Mouse (Mus musculus) MEL (cell line): ENCODE results near the gene Spef2. TPM values are rescaled to one million over a fixed set of nuclear protein-coding genes. Genes with fewer than 3 reads are reported as not detected.
"Not testable (repeated sequence)": the region's sequence is repeated elsewhere in the genome, so short reads cannot be mapped to it uniquely, and the experiment has no call there.

Experiments
- DNase-seq: peaks from one replicate; pipeline ENCODE4 v3.0.0; 2011; ENCODE audit warnings: low read depth, low spot score
- H3K27ac ChIP-seq: 2 replicates; pipeline ENCODE4 v1.5.1; 2012; ENCODE audit warnings: low read depth, mild to moderate bottlenecking, control low read depth, low read length, moderate library complexity; ENCODE audit not compliant: control insufficient read depth
- H3K27me3 ChIP-seq, 2 experiments: fragments of 150-350 bp in 1 of 2; sonication (generic) in 1 of 2; 2 replicates each; pipeline ENCODE4 v1.6.1; 2012; ENCODE audit warnings: low read length in 2 of 2, mild to moderate bottlenecking in 2 of 2, improper control_type of control experiment in 1 of 2, moderate library complexity in 1 of 2; ENCODE audit not compliant: insufficient read depth in 2 of 2, control insufficient read depth in 1 of 2
- H3K36me3 ChIP-seq, 2 experiments: 2 replicates each; pipeline ENCODE4 v1.6.1; 2012 to 2014; ENCODE audit warnings: low read length in 2 of 2, improper control_type of control experiment in 1 of 2, inconsistent platforms in 1 of 2, mild to moderate bottlenecking in 1 of 2; ENCODE audit not compliant: insufficient read depth in 2 of 2, control insufficient read depth in 1 of 2
- H3K4me1 ChIP-seq, 2 experiments: fragments of 150-350 bp in 1 of 2; sonication (generic) in 1 of 2; 2 replicates each; pipeline ENCODE4 v1.6.1; 2012; ENCODE audit warnings: low read length in 2 of 2, improper control_type of control experiment in 1 of 2, mild to moderate bottlenecking in 1 of 2; ENCODE audit not compliant: insufficient read depth in 2 of 2, control insufficient read depth in 1 of 2
- H3K4me3 ChIP-seq, 2 experiments: fragments of 150-350 bp in 1 of 2; sonication (generic) in 1 of 2; 2 replicates each; pipeline ENCODE4 v1.5.1; 2012; ENCODE audit warnings: low read depth in 2 of 2, low read length in 2 of 2, mild to moderate bottlenecking in 2 of 2, moderate library complexity in 2 of 2, control low read depth in 1 of 2, improper control_type of control experiment in 1 of 2; ENCODE audit not compliant: control insufficient read depth in 1 of 2, insufficient read depth in 1 of 2
- H3K79me2 ChIP-seq: 2 replicates; pipeline ENCODE4 v1.6.1; 2012; ENCODE audit warnings: mild to moderate bottlenecking, low read length, moderate library complexity; ENCODE audit not compliant: control insufficient read depth, poor library complexity, insufficient read depth
- H3K9ac ChIP-seq: 2 replicates; pipeline ENCODE4 v1.6.1; 2012; ENCODE audit warnings: low read depth, mild to moderate bottlenecking, control low read depth, low read length, moderate library complexity; ENCODE audit not compliant: control insufficient read depth, poor library complexity, severe bottlenecking
- H3K9me3 ChIP-seq: fragments of 150-350 bp; sonication (generic); replicated peaks from 2 replicates; pipeline ENCODE4 v1.6.1; 2012; ENCODE audit warnings: mild to moderate bottlenecking, low read length, improper control_type of control experiment, moderate library complexity; ENCODE audit not compliant: insufficient read depth
- BHLHE40 ChIP-seq: IDR thresholded peaks from 2 replicates; pipeline ENCODE4 v1.6.1; 2012; ENCODE audit warnings: low read depth, mild to moderate bottlenecking, inconsistent platforms, low read length, improper control_type of control experiment, borderline replicate concordance
- CHD2 ChIP-seq: IDR thresholded peaks from 2 replicates; pipeline ENCODE4 v1.6.1; 2011; ENCODE audit warnings: low read length, improper control_type of control experiment
- ELF1 ChIP-seq: IDR thresholded peaks from 2 replicates; pipeline ENCODE4 v1.6.1; 2014; ENCODE audit warnings: low read depth, mild to moderate bottlenecking, inconsistent platforms, low read length, improper control_type of control experiment, moderate library complexity
- EP300 ChIP-seq, 2 experiments: IDR thresholded peaks; 2 replicates each; pipeline ENCODE4 v1.6.1; 2011; ENCODE audit warnings: improper control_type of control experiment in 2 of 2, low read length in 2 of 2, low read depth in 1 of 2, mild to moderate bottlenecking in 1 of 2
- ETS1 ChIP-seq: IDR thresholded peaks from 2 replicates; pipeline ENCODE4 v1.6.1; 2012; ENCODE audit warnings: low read depth, mild to moderate bottlenecking, inconsistent platforms, low read length, improper control_type of control experiment, moderate library complexity
- GATA1 ChIP-seq: IDR thresholded peaks from 2 replicates; pipeline ENCODE4 v1.6.1; 2011; ENCODE audit warnings: low read depth, low read length, improper control_type of control experiment
- KAT2A ChIP-seq: conservative IDR thresholded peaks from 2 replicates; pipeline ENCODE4 v1.6.1; 2012; ENCODE audit warnings: low read depth, low read length, improper control_type of control experiment, inconsistent platforms
- POLR2AphosphoS2 ChIP-seq: IDR thresholded peaks from 2 replicates; pipeline ENCODE4 v1.6.1; 2011; ENCODE audit warnings: low read length, improper control_type of control experiment
- POLR2AphosphoS5 ChIP-seq: IDR thresholded peaks from 2 replicates; pipeline ENCODE4 v1.6.1; 2012; ENCODE audit warnings: low read depth, borderline replicate concordance, mild to moderate bottlenecking, inconsistent platforms, low read length, moderate library complexity, mixed read lengths
- SIN3A ChIP-seq: IDR thresholded peaks from 2 replicates; pipeline ENCODE4 v1.6.1; 2012; ENCODE audit warnings: low read length, improper control_type of control experiment, inconsistent platforms
- TBP ChIP-seq: IDR thresholded peaks from 2 replicates; pipeline ENCODE4 v1.8.0; 2011; ENCODE audit warnings: low read depth, low read length, improper control_type of control experiment
- TCF12 ChIP-seq: IDR thresholded peaks from 2 replicates; pipeline ENCODE4 v1.6.1; 2014; ENCODE audit warnings: low read depth, mild to moderate bottlenecking, inconsistent platforms, low read length, improper control_type of control experiment, moderate library complexity
- UBTF ChIP-seq: IDR thresholded peaks from 2 replicates; pipeline ENCODE4 v1.6.1; 2012; ENCODE audit warnings: low read depth, mild to moderate bottlenecking, inconsistent platforms, low read length, improper control_type of control experiment, moderate library complexity, borderline replicate concordance; ENCODE audit not compliant: insufficient read depth
- USF1 ChIP-seq: IDR thresholded peaks from 2 replicates; pipeline ENCODE4 v1.6.1; 2014; ENCODE audit warnings: low read depth, mild to moderate bottlenecking, inconsistent platforms, low read length, improper control_type of control experiment, moderate library complexity
- USF2 ChIP-seq, 2 experiments: IDR thresholded peaks; 2 replicates each; pipeline ENCODE4 v1.6.1; 2011 to 2012; ENCODE audit warnings: improper control_type of control experiment in 2 of 2, low read length in 2 of 2, borderline replicate concordance in 1 of 2, inconsistent platforms in 1 of 2, low read depth in 1 of 2, mild to moderate bottlenecking in 1 of 2; ENCODE audit not compliant: insufficient read depth in 1 of 2
- ZKSCAN1 ChIP-seq: IDR thresholded peaks from 2 replicates; pipeline ENCODE4 v1.6.1; 2012; ENCODE audit warnings: low read depth, mild to moderate bottlenecking, inconsistent platforms, low read length, improper control_type of control experiment, moderate library complexity
- polyA plus RNA-seq, 2 experiments: library from polyadenylated mRNA; stranded (reverse) in 1 of 2; unstranded in 1 of 2; fragments of >175 nt in 1 of 2; fragments of >200 nt in 1 of 2; gene quantifications; 2 replicates each; pipeline versions ENCODE4 v1.2.1 to v1.2.4; 2012; ENCODE audit warnings: low replicate concordance in 2 of 2, low read depth in 1 of 2; ENCODE audit not compliant: insufficient read length in 2 of 2, insufficient read depth in 1 of 2, missing spikeins in 1 of 2
- total RNA-seq: library from RNA; depleted of rRNA; stranded (reverse); fragments of 300-350 nt; gene quantifications from 2 replicates; pipeline ENCODE4 v1.2.3, GENCODE M21; 2012

Spef2 gene
- total and polyA plus RNA-seq, 3 experiments: 0.08 TPM; not detected in 2

DNA sequence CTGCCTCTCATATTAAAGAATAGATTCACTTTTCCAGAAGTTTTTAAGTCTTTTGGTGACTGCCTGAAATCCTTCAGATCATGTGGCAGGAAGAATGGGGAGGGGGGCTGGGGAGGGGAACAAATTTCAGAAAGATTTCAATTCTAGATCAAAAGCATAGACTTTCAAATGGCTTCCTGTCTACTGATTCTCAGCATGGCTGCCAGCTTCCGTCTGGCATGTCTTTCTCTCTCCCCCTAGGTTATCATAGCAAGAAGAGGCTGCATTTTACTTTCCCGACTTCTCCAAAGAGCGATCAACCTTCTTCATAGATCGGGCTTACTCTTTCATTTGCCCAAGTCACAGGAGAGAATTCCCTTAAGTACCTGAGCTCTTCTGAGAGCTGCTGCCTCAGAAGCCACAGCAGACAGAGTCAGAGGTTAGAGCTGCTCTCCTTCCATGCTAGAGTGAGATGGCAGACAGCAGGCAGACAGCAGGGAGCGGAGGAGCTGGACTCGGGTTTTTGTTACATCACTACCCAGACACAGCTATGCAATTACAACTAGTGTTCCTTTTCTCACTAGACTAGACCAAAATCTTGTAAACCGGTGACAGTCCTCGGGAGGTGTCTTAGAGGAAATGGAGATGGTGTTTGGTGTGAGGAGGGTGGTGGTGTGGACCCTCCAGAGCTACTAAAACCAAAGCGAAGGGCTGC is 71.2 kb downstream of the Spef2 start:
- no peak overlapping the region for H3K4me3 ChIP-seq
- TF ChIP-seq POLR2AphosphoS5: no peak
- no peak for TF ChIP-seq USF2 (IDR thresholded peaks at IDR 0.05; ENCODE audit: borderline replicate concordance in 1 of 2, insufficient read depth in 1 of 2, low read depth in 1 of 2, low read length in 2 of 2)
- no peak for TF ChIP-seq ZKSCAN1
- no peak for TF ChIP-seq KAT2A
- no peak for TF ChIP-seq TBP
- no peak for TF ChIP-seq POLR2AphosphoS2
- TF ChIP-seq UBTF: no peak
- TF ChIP-seq ELF1: no peak
- no peak for TF ChIP-seq EP300 (IDR thresholded peaks at IDR 0.05; ENCODE audit: low read depth in 1 of 2, low read length in 2 of 2)
- TF ChIP-seq CHD2: no peak
- H3K27me3 ChIP-seq: no peaks in the 10 kb centered on the region
- H3K9ac ChIP-seq: no peak overlapping the region
- no peak for DNase-seq
- H3K36me3 ChIP-seq: peaks cover 0 to 8% of the 10 kb centered on the region in 2 experiments; a peak in 1 of 4 replicates
- H3K27ac ChIP-seq: no peak overlapping the region
- no peaks in the 10 kb centered on the region for H3K79me2 ChIP-seq
- no peaks in the 10 kb centered on the region for H3K9me3 ChIP-seq
- peaks cover 3 to 11% of the 10 kb centered on the region in 2 experiments; a peak in 3 of 4 replicates for H3K4me1 ChIP-seq

DNA sequence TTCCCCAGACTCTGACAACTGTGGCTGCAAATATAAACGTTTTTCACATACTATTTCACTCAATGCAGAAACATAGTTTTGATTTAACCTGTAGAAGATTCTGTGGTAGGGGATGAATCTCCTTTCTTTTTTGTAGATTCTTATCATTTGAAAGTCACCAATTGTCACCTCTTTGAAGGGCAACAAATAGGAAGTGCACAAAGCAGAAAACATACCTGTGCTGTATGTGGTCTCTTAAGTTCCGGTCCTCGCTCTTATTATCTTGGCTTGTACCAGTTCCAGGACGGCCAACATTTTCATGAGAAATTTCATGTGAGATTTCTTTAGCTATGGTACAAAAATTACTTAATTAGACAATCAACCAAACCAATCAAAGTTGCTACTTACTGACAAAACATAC is 80.1 kb downstream of the Spef2 start:
- TF ChIP-seq CHD2: no peak
- no peak for DNase-seq
- no peak overlapping the region for H3K9ac ChIP-seq
- peaks cover 0 to 11% of the 10 kb centered on the region in 2 experiments; a peak in 2 of 4 replicates for H3K36me3 ChIP-seq
- H3K9me3 ChIP-seq: no peaks in the 10 kb centered on the region
- H3K79me2 ChIP-seq: no peaks in the 10 kb centered on the region
- H3K27ac ChIP-seq: no peak overlapping the region
- peaks cover 2 to 15% of the 10 kb centered on the region in 2 experiments for H3K4me1 ChIP-seq
- H3K27me3 ChIP-seq: no peaks in the 10 kb centered on the region
- no peak overlapping the region for H3K4me3 ChIP-seq

DNA sequence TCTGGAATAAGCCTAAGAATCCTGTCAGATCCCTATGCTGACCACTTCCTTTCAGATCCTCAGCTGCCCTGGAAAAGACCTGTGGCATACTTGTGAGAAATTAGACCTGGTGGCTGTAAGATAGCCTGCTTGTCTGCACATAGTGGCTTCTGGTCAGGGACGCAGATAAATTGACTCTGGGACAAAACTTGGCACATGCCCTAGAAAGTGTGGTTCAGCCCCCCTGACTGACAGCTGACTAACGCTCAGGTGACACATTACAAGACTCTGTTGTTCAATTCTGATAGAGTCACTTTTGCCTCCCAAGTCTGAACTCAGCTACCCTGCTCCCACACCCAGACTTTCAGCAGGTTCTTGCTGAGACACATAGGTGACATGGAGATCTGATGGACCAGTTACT is 83.7 kb downstream of the Spef2 start:
- H3K9me3 ChIP-seq, H3K27me3 ChIP-seq, H3K79me2 ChIP-seq: not testable (repeated sequence)
- TF ChIP-seq ETS1 (peak; percentile 86), USF1 (peak; percentile 47; the same call in 1 of the 2 replicates), TCF12 (peak; percentile 42; the same call in 1 of the 2 replicates), EP300 (IDR thresholded peaks at IDR 0.05; ENCODE audit: low read depth in 1 of 2, low read length in 2 of 2) (peak; percentile 31 to 51; a peak in 2 of 4 replicates), BHLHE40 (peak; percentile 55; the same call in 1 of the 2 replicates), SIN3A (peak; percentile 20; the same call in 1 of the 2 replicates), GATA1 (peak; percentile 19; the same call in 1 of the 2 replicates)
- TF ChIP-seq, all 39 proteins: peak for 7; not testable (repeated sequence) for 32
- DNase-seq: peak; percentile 36
- not testable (repeated sequence) for H3K27ac ChIP-seq, H3K9ac ChIP-seq, H3K4me3 ChIP-seq, H3K36me3 ChIP-seq
- H3K4me1 ChIP-seq: peaks cover 2 to 15% of the 10 kb centered on the region in 2 experiments
